Mouse (Mus musculus): ENCODE measurements around the gene Kiss1. TPM values are rescaled to one million over a fixed set of nuclear protein-coding genes. Genes with fewer than 3 reads are reported as not detected.

Kiss1 gene
- total and polyA plus RNA-seq, 3 experiments, result not detected

DNA sequence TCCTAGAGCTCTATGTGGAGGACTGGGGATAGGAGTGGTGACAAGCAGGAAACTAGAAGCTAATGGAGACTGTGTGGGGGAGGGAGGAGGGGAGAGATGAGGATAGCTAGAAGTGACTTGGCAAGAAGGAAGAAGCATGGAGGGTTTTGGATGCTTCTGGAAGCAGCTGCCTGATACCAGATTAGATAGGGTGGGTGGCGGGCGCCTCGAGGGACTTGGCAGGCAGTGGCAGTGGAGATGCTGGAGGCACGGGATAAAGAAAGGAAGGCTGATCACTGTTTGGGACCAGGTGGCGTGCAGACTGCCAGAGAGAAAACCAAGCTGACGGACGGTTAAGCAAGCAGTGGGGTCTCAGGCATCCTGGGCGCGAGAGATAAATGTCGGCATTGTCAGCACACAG lies 9.7 kb upstream of the Kiss1 start (continued):
- TF ChIP-seq UBTF (IDR thresholded peaks at IDR 0.05; ENCODE audit: borderline replicate concordance, insufficient read depth, low read depth, low read length) (no peak), CHD1 (IDR thresholded peaks at IDR 0.05; ENCODE audit: low read depth, low read length) (no peak), POLR2A (IDR thresholded peaks at IDR 0.05; ENCODE audit: control insufficient read depth in 1 of 2, insufficient read depth in 1 of 2, low read depth in 1 of 2, low read length in 2 of 2, poor library complexity in 1 of 2) (no peak), NRF1 (IDR thresholded peaks at IDR 0.05; ENCODE audit: insufficient read depth, low read depth, low read length, poor library complexity, severe bottlenecking) (no peak), KAT2A (conservative IDR thresholded peaks at IDR 0.05; ENCODE audit: low read depth, low read length) (no peak), JUND (IDR thresholded peaks at IDR 0.05; ENCODE audit: low read depth, low read length) (no peak), CTCF (IDR thresholded peaks at IDR 0.05 in 2 of 3, conservative IDR thresholded peaks at IDR 0.05 in 1 of 3; ENCODE audit: control insufficient read depth in 1 of 3, insufficient read depth in 1 of 3, low read depth in 2 of 3, low read length in 3 of 3, poor library complexity in 1 of 3, severe bottlenecking in 1 of 3) (no peak), MYB (IDR thresholded peaks at IDR 0.05; ENCODE audit: low read depth, low read length) (peak; percentile 68), MAFK (IDR thresholded peaks at IDR 0.05; ENCODE audit: borderline replicate concordance, low read depth, low read length) (no peak), MEF2A (IDR thresholded peaks at IDR 0.05; ENCODE audit: extremely low read depth, insufficient replicate concordance, low read depth, low read length, poor library complexity, severe bottlenecking) (no peak; the same call in 1 of the 2 replicates), SIN3A (IDR thresholded peaks at IDR 0.05; ENCODE audit: low read length) (0 out of 2 replicates have a peak, but pooled peaks have one; percentile 39), RAD21 (IDR thresholded peaks at IDR 0.05; ENCODE audit: low read depth, low read length) (no peak), MXI1 (IDR thresholded peaks at IDR 0.05; ENCODE audit: low read depth, low read length) (peak; percentile 15; the same call in 1 of the 2 replicates), GABPA (IDR thresholded peaks at IDR 0.05; ENCODE audit: low read depth, low read length) (no peak), ZNF384 (IDR thresholded peaks at IDR 0.05; ENCODE audit: low read depth, low read length) (no peak), MAX (IDR thresholded peaks at IDR 0.05; ENCODE audit: low read length) (peak; percentile 58; the same call in 1 of the 2 replicates), E2F4 (IDR thresholded peaks at IDR 0.05; ENCODE audit: borderline replicate concordance, low read depth, low read length) (no peak), SMC3 (IDR thresholded peaks at IDR 0.05; ENCODE audit: low read depth, low read length) (peak; percentile 8; the same call in 1 of the 2 replicates), MAZ (IDR thresholded peaks at IDR 0.05; ENCODE audit: low read depth, low read length) (no peak), USF2 (IDR thresholded peaks at IDR 0.05; ENCODE audit: borderline replicate concordance in 1 of 2, insufficient read depth in 1 of 2, low read depth in 1 of 2, low read length in 2 of 2) (no peak)

DNA sequence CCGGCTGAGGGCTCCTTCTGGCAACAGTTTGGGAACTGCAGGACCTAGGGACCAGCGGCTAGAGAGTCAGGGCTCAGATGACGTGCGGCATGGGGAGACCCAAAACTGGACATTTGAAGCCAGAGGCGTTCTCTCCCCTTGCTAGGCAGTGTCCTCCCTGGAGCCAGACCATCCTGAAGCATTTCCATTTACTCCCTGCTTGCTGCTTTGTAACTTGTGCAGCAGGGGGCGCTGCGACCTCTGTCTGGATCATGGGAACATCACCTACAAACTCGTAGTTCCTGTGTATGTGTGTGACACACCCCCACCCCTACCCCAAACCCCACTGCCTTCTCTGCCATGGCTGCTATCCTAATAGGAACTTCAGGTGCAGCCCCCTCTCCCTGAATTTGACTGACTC lies 7.3 kb upstream of the Kiss1 start:
- peaks cover 0 to 2% of the 10 kb centered on the region in 2 experiments; a peak in 1 of 4 replicates for H3K36me3 ChIP-seq (ENCODE audit: control insufficient read depth in 1 of 2, insufficient read depth in 2 of 2, low read length in 2 of 2)
- no peak overlapping the region for H3K4me3 ChIP-seq (ENCODE audit: control insufficient read depth in 1 of 2, insufficient read depth in 1 of 2, low read depth in 2 of 2, low read length in 2 of 2)
- H3K79me2 ChIP-seq (ENCODE audit: control insufficient read depth, insufficient read depth, low read length, poor library complexity), result no peaks in the 10 kb centered on the region
- TF ChIP-seq MAFK (IDR thresholded peaks at IDR 0.05; ENCODE audit: borderline replicate concordance, low read depth, low read length), result no peak
- no peak for TF ChIP-seq POLR2AphosphoS5 (IDR thresholded peaks at IDR 0.05; ENCODE audit: borderline replicate concordance, low read depth, low read length)
- no peak for TF ChIP-seq TCF12 (IDR thresholded peaks at IDR 0.05; ENCODE audit: low read depth, low read length)
- TF ChIP-seq CTCF (IDR thresholded peaks at IDR 0.05 in 2 of 3, conservative IDR thresholded peaks at IDR 0.05 in 1 of 3; ENCODE audit: control insufficient read depth in 1 of 3, insufficient read depth in 1 of 3, low read depth in 2 of 3, low read length in 3 of 3, poor library complexity in 1 of 3, severe bottlenecking in 1 of 3), result peak; percentile 68 to 94 (median 82)
- peak; percentile 63 for TF ChIP-seq RAD21 (IDR thresholded peaks at IDR 0.05; ENCODE audit: low read depth, low read length)
- TF ChIP-seq POLR2AphosphoS2 (IDR thresholded peaks at IDR 0.05; ENCODE audit: low read length), result no peak
- no peak for TF ChIP-seq BHLHE40 (IDR thresholded peaks at IDR 0.05; ENCODE audit: borderline replicate concordance, low read depth, low read length)
- no peak for TF ChIP-seq E2F4 (IDR thresholded peaks at IDR 0.05; ENCODE audit: borderline replicate concordance, low read depth, low read length)
- TF ChIP-seq UBTF (IDR thresholded peaks at IDR 0.05; ENCODE audit: borderline replicate concordance, insufficient read depth, low read depth, low read length), result no peak
- TF ChIP-seq POLR2A (IDR thresholded peaks at IDR 0.05; ENCODE audit: control insufficient read depth in 1 of 2, insufficient read depth in 1 of 2, low read depth in 1 of 2, low read length in 2 of 2, poor library complexity in 1 of 2), result no peak
- TF ChIP-seq ZNF384 (IDR thresholded peaks at IDR 0.05; ENCODE audit: low read depth, low read length), result no peak
- no peak for TF ChIP-seq ZKSCAN1 (IDR thresholded peaks at IDR 0.05; ENCODE audit: low read depth, low read length)
- peak; percentile 79 for TF ChIP-seq SMC3 (IDR thresholded peaks at IDR 0.05; ENCODE audit: low read depth, low read length)
- TF ChIP-seq KAT2A (conservative IDR thresholded peaks at IDR 0.05; ENCODE audit: low read depth, low read length), result no peak
- no peak for TF ChIP-seq ELF1 (IDR thresholded peaks at IDR 0.05; ENCODE audit: low read depth, low read length)
- no peak for TF ChIP-seq MYC (IDR thresholded peaks at IDR 0.05; ENCODE audit: low read depth, low read length)
- TF ChIP-seq TBP (IDR thresholded peaks at IDR 0.05; ENCODE audit: low read depth, low read length), result no peak
- TF ChIP-seq TAL1 (IDR thresholded peaks at IDR 0.05; ENCODE audit: low read length), result no peak
- peak; percentile 60 for TF ChIP-seq ZC3H11A (IDR thresholded peaks at IDR 0.05; ENCODE audit: low read depth, low read length)
- no peak for TF ChIP-seq MAZ (IDR thresholded peaks at IDR 0.05; ENCODE audit: low read depth, low read length)
- peak; percentile 73 for DNase-seq (ENCODE audit: low read depth, low spot score)
- no peaks in the 10 kb centered on the region for H3K27me3 ChIP-seq (ENCODE audit: control insufficient read depth in 1 of 2, insufficient read depth in 2 of 2, low read length in 2 of 2)
- peaks cover 3 to 18% of the 10 kb centered on the region in 2 experiments; a peak in 3 of 4 replicates for H3K4me1 ChIP-seq (ENCODE audit: control insufficient read depth in 1 of 2, insufficient read depth in 2 of 2, low read length in 2 of 2)
- no peaks in the 10 kb centered on the region for H3K9me3 ChIP-seq (replicated peaks; ENCODE audit: insufficient read depth, low read length)
- no peak overlapping the region for H3K9ac ChIP-seq (ENCODE audit: control insufficient read depth, low read depth, low read length, poor library complexity, severe bottlenecking)
- no peak overlapping the region for H3K27ac ChIP-seq (ENCODE audit: control insufficient read depth, low read depth, low read length)
